Mouse (Mus musculus): Measurements from ENCODE around the gene Pdik1l. TPM values are rescaled to one million over a fixed set of nuclear protein-coding genes. Genes with fewer than 3 reads are reported as not detected.

Pdik1l gene
- polyA plus RNA-seq, 1 experiment: 7.8 TPM

DNA sequence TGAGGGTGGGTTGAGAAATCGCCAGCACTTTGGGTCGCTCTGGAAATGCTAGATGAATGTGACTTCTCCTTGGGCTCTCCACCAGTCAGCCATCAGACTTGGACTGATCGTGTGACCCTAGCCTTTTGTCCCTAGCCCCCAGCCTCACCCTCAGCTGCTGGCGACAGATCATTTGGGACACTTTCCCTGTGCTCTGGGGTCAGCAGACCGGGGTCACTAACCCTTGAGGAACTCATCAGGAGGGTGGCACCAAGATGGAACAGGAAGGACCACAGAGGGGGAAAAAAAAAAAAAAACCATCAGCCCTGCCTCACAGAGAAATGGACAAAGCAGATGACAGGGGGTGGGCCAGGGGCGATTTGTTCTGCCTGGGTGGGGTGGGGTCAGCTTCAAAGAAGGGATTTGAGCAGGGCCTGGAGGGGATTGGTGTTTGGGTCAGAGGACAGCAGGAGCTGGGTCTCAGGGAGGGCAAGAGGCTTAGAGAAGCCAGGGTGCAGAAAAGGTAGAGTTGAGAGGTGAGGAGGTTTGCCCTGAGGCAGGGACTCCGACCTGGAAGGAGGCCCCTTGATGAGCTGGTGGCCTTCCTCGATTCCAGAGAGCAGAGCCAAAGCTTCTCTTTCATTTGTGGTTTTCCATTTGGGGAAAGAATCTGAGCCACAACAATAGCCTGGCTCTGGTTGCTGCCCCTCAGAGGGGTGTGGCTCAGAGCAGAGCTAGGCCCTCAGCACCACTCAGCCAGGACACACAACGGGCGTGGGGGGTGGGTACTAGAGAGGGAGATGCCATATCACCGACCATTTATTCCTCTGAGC, 30.3 kb downstream of the Pdik1l start:
- H3K4me3 ChIP-seq (ENCODE audit: insufficient read depth, low read depth, low read length): no peak overlapping the region
- peak overlapping the region; percentile 87 for H3K27ac ChIP-seq (replicated peaks; ENCODE audit: low read depth, low read length)
- peaks cover 5% of the 10 kb centered on the region for H3K4me1 ChIP-seq (ENCODE audit: control insufficient read depth, insufficient read depth, insufficient read length, low read length)

DNA sequence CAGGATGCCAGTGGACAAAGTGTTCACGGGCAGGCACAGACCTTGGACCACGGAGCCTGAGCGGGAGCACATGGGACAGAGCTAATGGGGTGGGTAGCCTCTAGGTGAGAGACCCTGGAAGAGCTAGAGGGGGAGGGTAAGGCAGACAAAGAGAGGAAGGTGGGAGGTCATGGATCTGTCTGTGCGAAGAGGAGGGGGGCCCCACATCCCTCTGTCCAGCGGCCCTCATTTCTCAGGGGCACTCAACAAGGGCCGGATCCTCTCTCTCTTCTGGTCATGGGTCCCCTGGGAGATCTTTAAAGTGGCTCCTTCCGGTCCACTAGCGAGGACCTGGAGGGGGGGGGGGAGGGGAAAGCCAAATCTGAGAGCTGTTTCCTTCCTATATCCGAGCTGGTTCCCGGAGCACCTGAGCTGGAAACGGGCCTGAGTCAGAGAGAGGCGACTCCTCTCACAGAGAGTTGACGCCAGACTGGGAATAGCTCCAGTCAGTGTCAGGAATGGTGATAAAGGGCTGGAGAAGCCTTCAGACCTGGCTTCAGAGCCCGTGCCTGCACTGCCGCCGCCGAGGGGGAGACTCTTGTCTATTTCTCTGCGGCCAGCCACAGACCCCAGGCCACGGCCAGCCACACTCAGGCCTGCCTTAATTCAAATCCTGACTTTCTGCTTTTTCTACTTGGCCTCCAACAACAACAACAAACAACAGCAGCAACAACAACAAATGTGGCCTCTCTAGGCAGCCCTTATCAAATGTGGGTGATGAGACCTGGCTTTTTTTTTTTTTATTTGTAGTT, 31.1 kb downstream of the Pdik1l start:
- Histone ChIP-seq H3K4me3 (ENCODE audit: insufficient read depth, low read depth, low read length) (peak overlapping the region; percentile 22), H3K4me1 (ENCODE audit: control insufficient read depth, insufficient read depth, insufficient read length, low read length) (peaks cover 5% of the 10 kb centered on the region), H3K27ac (replicated peaks; ENCODE audit: low read depth, low read length) (peak overlapping the region; percentile 94)

DNA sequence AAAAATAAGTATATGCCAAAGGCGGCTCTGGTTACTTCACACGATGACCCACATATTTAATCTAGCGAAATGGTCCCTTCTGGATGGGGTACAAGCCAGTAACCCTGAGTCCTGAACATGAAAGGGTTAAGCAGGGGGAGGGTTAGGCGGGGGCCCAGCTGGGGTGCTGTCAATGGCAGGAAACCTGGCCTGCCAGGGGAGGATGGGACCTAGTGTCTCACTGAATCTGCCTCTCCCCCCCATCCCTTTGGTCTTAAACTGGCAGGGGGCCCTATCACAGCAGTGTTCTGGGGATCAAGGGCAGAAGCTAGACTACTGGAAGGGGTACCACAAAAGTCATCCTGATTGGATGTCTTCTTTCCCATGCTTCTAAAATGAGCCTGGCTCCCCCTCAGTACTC, 31.8 kb downstream of the Pdik1l start:
- Histone ChIP-seq H3K4me1 (ENCODE audit: control insufficient read depth, insufficient read depth, insufficient read length, low read length) (peaks cover 5% of the 10 kb centered on the region), H3K27ac (replicated peaks; ENCODE audit: low read depth, low read length) (peak overlapping the region; percentile 94)

DNA sequence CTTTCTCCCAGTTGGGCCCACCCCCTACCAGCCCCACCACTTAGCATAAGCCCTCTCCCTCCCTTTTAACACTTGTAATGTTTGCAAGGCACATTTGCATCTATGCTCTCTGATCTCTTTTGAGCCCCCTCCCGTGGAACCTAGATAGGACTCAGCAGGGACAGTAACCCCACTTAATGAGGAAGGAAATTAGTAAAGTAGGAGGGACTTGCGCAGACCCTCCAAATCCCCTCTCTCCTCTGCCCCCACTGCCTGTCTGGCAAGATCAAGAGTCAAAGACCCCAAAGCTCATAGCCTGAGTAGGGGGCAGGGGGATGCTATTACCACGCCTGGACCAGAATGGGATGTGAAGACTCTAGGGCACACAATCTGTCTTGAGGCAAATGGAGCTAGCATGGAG, 32.9 kb downstream of the Pdik1l start:
- Histone ChIP-seq H3K27ac (replicated peaks; ENCODE audit: low read depth, low read length) (0 out of 2 replicates have a peak overlapping the region, but pooled peaks have one; percentile 94), H3K4me3 (ENCODE audit: insufficient read depth, low read depth, low read length) (no peak overlapping the region), H3K4me1 (ENCODE audit: control insufficient read depth, insufficient read depth, insufficient read length, low read length) (peaks cover 5% of the 10 kb centered on the region)

More for the DNA sequence above, 31.8 kb downstream of the Pdik1l start:
- H3K4me3 ChIP-seq (ENCODE audit: insufficient read depth, low read depth, low read length): peak overlapping the region; percentile 22; the same call in 1 of the 2 replicates

DNA sequence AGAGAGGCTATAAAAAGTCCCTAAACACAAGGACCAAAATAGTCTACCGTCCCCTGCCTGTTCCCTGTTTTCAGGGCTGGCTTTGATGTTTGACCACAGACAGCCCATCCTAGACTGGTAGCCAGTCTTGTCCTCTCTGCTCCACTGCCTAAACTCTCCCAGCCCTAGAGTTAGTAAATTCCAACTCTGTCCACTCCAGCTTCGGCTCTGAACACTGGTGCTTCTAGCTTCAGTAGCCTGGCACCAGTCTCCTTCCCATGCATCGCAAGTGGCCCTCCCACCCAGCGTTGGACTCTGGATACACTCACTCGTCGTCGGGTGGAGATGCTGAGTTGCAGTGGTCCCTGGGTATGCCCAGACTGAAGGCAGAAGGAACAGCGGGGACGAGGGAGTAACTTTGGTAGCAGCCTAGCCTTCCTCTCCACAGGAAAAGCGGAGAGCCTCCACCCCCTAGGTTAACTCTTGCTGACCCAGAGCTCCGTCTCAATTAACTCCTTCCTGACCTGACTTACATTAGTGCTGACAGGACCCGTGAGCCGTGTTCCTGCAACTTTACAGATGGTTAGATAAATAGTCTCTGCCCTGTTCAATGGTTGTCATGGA, 33.9 kb downstream of the Pdik1l start, which contains the start of gene Grrp1:
Grrp1 (minus strand) TSS at position 385 of the 603 bp plus-strand sequence.
- H3K27ac ChIP-seq (replicated peaks; ENCODE audit: low read depth, low read length): peak within 1 kb of the TSS; percentile 94
- peaks cover 5% of the 10 kb centered on the region for H3K4me1 ChIP-seq (ENCODE audit: control insufficient read depth, insufficient read depth, insufficient read length, low read length)
- peak within 1 kb of the TSS; percentile 80 for H3K4me3 ChIP-seq (ENCODE audit: insufficient read depth, low read depth, low read length)

DNA sequence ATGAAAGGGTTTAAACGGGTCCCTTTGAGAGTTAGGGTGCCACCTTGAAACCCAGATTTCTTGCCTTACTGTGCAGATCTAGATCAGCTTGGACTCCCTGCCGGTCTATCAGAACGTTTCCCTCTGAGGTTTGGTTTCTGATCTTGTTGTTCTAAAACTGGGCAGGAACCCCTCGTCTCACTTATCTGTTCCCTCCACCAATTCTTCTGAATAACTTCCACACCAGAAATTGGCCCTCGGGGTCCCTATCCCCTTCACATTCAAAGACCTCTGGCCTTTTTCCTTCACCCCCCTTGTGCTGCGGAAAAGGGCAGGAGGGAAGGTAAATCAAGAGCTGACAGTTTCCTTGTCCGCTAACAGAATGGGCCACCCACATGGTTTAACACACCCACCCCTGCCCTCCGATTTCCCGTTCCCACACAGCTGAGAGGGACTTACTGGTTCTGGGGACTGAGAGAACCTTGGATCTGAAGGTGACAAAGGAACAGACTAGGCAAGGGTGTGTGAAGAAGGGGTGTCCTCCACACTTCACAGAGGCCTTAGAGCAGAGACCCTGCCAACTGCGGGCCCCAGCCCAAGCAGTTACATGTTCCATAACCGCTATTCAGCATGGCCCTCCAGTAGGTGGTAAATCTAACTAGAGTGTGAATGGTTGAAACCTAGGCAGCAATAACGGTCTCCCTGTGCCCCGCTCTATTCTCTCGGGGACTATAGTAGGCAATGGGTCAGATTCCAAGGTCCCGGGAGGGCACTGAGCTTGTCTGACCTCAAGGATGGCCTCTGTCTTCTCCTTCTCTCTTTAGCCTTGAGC, 34.6 kb downstream of the Pdik1l start:
- Histone ChIP-seq H3K27ac (replicated peaks; ENCODE audit: low read depth, low read length) (peak overlapping the region; percentile 89), H3K4me3 (ENCODE audit: insufficient read depth, low read depth, low read length) (peak overlapping the region; percentile 80), H3K4me1 (ENCODE audit: control insufficient read depth, insufficient read depth, insufficient read length, low read length) (peaks cover 5% of the 10 kb centered on the region)

DNA sequence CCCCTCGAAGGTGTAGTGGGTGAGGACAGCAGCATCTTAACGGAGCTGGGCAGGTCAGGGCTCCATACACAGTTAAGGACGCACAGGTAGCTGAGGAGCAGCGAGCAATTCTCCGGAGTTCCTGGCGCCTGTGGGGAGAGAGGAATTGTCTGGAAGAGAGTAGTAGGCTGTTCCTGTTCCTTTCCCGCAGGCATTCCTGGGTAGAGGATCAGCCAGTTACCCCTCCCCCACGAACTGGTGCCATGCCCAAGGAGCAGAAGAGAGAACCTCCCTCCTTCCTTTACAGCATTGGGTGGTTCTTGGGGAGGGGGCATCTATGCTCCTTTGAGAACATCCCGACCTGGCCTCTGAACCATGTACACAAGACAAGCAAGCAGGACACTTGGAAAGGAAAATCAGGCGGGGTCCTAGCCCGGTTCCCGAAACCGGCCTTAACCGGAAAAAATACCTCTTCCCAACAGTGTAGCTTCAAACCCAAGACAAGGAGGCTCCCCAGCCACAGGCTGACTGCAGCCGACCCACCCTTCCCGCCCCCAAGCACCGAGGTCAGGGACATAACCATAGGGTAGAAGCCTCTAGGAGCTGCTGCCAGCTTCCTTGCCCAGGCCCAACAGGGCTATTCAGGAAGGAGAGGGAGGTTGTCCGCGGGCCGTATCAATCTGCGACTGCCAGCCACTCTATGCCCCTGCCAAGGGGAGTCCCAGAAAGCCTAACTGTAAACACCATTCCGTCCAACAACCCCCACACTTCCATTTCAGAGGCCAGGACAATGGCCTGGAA, 35.4 kb downstream of the Pdik1l start:
- Histone ChIP-seq H3K4me1 (ENCODE audit: control insufficient read depth, insufficient read depth, insufficient read length, low read length) (peaks cover 5% of the 10 kb centered on the region), H3K27ac (replicated peaks; ENCODE audit: low read depth, low read length) (peak overlapping the region; percentile 89), H3K4me3 (ENCODE audit: insufficient read depth, low read depth, low read length) (peak overlapping the region; percentile 80)

DNA sequence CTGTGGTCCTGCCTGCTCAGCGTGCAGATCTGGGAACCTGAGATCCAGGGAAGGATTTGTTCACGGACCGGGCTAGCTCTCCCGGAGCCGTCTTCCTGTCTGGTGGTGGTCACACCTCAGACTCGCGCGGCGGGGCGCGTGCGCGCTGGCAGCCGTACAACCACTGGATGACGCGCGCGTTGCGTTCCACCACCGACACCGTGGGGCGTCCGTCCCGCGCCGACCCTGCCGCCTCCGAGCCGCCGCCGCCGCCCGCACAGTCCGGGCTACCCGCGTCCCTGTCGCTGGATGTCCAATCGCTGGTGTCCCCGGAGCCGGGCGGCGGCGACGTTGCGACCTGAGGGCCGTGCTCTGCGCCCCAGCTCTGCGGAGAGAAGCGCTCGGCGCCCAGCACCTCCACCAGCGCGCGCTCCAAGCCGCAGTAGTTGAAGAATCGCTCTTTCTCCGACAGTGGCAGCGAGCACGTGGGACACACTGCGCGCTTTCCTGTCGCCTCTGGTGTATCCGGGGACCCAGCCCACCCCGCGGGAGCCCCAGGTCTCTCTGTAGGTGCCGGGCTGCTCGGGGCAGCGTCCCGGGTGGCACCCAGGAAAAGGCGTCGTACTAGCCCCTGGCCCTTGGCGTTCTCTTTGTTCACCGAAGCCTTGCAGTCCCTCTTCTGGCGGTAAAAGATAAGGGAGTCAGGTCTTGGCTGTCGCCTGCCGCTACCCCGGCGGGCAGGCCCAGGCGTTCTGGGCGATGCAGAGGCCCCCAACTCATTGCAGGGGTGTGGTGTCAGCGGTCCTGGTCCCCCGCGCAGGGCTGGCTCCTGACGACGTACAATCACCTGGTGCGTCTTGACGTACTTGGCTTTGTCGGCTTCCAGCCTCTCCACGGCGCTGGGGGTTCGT, 36.2 kb downstream of the Pdik1l start:
- Histone ChIP-seq H3K4me1 (ENCODE audit: control insufficient read depth, insufficient read depth, insufficient read length, low read length) (peaks cover 5% of the 10 kb centered on the region), H3K27ac (replicated peaks; ENCODE audit: low read depth, low read length) (peak overlapping the region; percentile 89)

DNA sequence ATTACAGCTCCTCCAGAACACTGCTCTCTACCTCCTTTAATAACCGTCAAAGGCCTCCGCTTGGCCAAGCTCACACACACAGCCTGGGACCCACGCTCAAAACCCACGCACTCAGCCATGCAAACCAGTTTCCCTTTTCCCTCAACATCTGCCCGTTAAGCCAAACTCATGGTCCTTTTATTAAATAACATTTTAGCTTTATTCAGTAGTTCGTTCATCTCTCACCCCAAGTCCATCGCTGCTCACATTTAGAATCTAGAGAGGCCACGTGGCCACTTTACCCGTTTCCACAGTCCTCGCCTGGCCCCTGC, 36.8 kb downstream of the Pdik1l start:
- no peak overlapping the region for H3K27ac ChIP-seq (replicated peaks; ENCODE audit: low read depth, low read length)
- peak overlapping the region; percentile 80 for H3K4me3 ChIP-seq (ENCODE audit: insufficient read depth, low read depth, low read length)
- peaks cover 5% of the 10 kb centered on the region for H3K4me1 ChIP-seq (ENCODE audit: control insufficient read depth, insufficient read depth, insufficient read length, low read length)

More for the DNA sequence above, 36.2 kb downstream of the Pdik1l start:
- peak overlapping the region; percentile 80 for H3K4me3 ChIP-seq (ENCODE audit: insufficient read depth, low read depth, low read length)

DNA sequence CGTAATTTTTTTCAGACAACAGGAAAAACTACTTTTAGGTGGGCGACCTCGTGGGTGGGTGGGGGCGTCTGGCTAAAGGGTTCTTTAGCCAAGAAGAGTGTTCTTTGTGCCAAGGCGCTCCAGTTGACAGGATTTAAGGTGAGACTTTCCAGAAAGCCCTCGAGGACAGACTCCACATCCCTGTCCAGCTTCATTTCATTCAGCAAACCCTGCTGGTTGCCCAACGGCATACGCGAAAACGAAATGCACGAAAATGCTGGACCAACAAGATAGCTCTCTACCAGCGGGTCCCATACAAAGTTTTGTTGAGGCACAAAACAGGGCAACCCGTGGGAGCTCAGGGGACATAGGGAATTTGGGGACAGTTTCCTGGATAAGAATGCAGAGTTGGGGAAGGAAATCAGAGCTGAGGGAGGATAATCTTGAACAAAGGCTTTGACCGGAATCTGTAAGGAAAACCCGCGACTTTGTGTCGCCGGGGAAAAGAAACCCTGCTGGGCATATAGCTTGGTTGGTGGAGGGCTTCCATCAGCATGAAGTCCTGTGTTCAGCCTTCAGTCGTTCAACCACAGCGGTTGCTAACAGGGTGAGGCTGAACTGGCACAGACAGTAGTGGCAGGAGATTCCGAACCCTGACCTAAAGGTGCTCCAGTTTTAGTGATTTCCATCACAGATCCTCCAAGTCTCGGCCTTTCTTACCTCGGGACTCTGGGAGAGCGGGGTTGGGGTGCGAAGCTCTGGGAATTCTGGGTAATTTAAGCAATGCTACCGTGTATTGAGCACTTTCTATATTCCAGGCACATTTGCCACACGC, 37.4 kb downstream of the Pdik1l start:
- peaks cover 5% of the 10 kb centered on the region for H3K4me1 ChIP-seq (ENCODE audit: control insufficient read depth, insufficient read depth, insufficient read length, low read length)
- peak overlapping the region; percentile 80 for H3K4me3 ChIP-seq (ENCODE audit: insufficient read depth, low read depth, low read length)
- H3K27ac ChIP-seq (replicated peaks; ENCODE audit: low read depth, low read length): no peak overlapping the region

DNA sequence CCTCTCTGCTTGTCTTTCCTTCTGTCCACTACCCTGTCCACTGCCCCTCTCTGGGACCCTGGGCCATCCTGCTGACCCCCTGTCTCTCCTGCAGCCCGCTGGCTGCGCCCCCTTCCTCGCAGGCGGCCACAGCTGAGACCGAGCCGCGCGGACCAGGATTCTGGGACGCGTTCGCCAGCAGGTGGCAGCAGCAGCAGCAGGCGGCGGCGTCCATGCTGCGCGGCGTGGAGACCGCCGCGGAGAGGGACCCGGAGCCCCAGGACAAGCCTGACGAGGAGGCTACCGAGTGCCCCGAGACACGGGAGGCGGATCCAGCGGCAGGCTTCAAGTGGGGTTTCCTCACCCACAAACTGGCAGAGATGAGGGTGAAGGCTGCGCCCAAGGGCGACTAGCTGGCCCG, 38.0 kb downstream of the Pdik1l start:
- Histone ChIP-seq H3K27ac (replicated peaks; ENCODE audit: low read depth, low read length) (no peak overlapping the region), H3K4me1 (ENCODE audit: control insufficient read depth, insufficient read depth, insufficient read length, low read length) (peaks cover 3% of the 10 kb centered on the region), H3K4me3 (ENCODE audit: insufficient read depth, low read depth, low read length) (peak overlapping the region; percentile 43)

DNA sequence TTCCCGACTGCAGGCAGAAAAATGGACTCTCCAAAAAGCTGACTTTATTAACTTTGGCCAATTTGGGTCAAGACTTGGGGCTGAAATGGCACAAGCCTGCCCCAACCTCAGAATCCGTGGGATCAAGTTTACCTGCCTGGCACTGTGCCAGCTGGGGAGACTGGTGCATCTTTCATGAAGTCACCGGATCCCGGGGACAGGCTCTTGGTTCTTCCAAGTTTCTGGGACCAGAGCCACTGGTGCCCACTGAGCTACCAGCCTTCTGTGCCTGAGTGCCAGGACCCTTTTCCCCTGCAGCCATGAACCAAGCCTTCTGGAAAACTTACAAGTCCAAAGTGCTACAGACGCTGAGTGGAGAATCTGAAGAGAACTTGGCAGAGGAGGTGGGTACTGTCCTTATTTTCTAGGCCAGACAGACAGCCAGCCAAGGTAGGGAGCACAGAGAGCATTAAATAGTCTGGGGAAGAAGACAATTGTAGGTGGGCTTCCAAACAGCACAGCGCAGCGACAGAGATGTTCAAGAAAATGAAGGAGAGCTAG, 40.9 kb downstream of the Pdik1l start, which contains the start of gene Gm30191:
Gm30191 (plus strand) TSS at position 217 of the 540 bp plus-strand sequence.
- no peak within 1 kb of the TSS for H3K4me3 ChIP-seq (ENCODE audit: insufficient read depth, low read depth, low read length)
- H3K4me1 ChIP-seq (ENCODE audit: control insufficient read depth, insufficient read depth, insufficient read length, low read length): peaks cover 5% of the 10 kb centered on the region
- no peak within 1 kb of the TSS for H3K27ac ChIP-seq (replicated peaks; ENCODE audit: low read depth, low read length)

Measured in brown adipose tissue, adult 24 weeks (tissue).